Mouse (Mus musculus) left cerebral cortex, postnatal 25 days (tissue): ENCODE measurements around the gene Olfr128. TPM values are rescaled to one million over a fixed set of nuclear protein-coding genes. Genes with fewer than 3 reads are reported as not detected.
"Not testable (repeated sequence)": the region's sequence is repeated elsewhere in the genome, so short reads cannot be mapped to it uniquely, and the experiment has no call there.

Experiments
- DNase-seq, 2 experiments: peaks; one replicate each; pipeline ENCODE4 v3.0.0; 2022; ENCODE audit warnings: low spot score in 2 of 2, mixed read lengths in 1 of 2
- intact Hi-C: fragments of 180-260 bp; cut with DNase I; formaldehyde crosslinking; loops from one replicate; pipeline ENCODE4 v1.15.1; 2025
- total RNA-seq, 2 experiments: library from RNA; stranded (reverse); gene quantifications; 2 replicates each; pipeline ENCODE4 v1.2.3; 2021

Gene Olfr128
- not detected for total RNA-seq

GRCm38 (mm10) chr17:37920248-37920647, at the start of gene Olfr128:
Gene Olfr128, plus strand, starts transcription at chr17:37920548.
- intact Hi-C loops = no loop called here
- no peak for DNase-seq

- intact Hi-C loops = no loop called here
- DNase-seq = no peak
Measured at GRCm38 (mm10) chr17:37873830-37874229, 46.5 kb upstream of the Olfr128 start.

- intact Hi-C loops = no loop called here
- no peak for DNase-seq
Measured at GRCm38 (mm10) chr17:37900137-37900536, 20.2 kb upstream of the Olfr128 start, which contains the start of gene Olfr127. Gene Olfr127, plus strand, starts transcription at chr17:37900437.

- intact Hi-C loops, DNase-seq: not testable (repeated sequence)
Measured at GRCm38 (mm10) chr17:37906821-37907220, 13.5 kb upstream of the Olfr128 start.

- intact Hi-C loops = no loop called here
- no peak for DNase-seq
Measured at GRCm38 (mm10) chr17:37952979-37953378, 32.6 kb downstream of the Olfr128 start, which contains the start of gene Olfr761. Gene Olfr761, minus strand, starts transcription at chr17:37953079.

GRCm38 (mm10) chr17:37973591-37973990, 53.2 kb downstream of the Olfr128 start:
- DNase-seq = no peak

More at GRCm38 (mm10) chr17:37973591-37973990, 53.2 kb downstream of the Olfr128 start:
- intact Hi-C loops = no loop called here

Other genes starting within 250 kb of the Olfr128 start
- gene Olfr119, start 224.0 kb upstream of the Olfr128 start, total RNA-seq = not detected
- not detected for gene Olfr120, start 198.7 kb upstream of the Olfr128 start, total RNA-seq
- gene Olfr121, start 171.7 kb upstream of the Olfr128 start, total RNA-seq = not detected
- not detected for gene Olfr122, start 151.9 kb upstream of the Olfr128 start, total RNA-seq
- not detected for gene Olfr123, start 127.0 kb upstream of the Olfr128 start, total RNA-seq
- gene Olfr124, start 120.7 kb upstream of the Olfr128 start, total RNA-seq = not detected
- not detected for gene Olfr125, start 87.6 kb upstream of the Olfr128 start, total RNA-seq
- not detected for gene Olfr126, start 73.1 kb upstream of the Olfr128 start, total RNA-seq
- gene Olfr127, start 20.1 kb upstream of the Olfr128 start, total RNA-seq = not detected
- gene Olfr761, start 32.5 kb downstream of the Olfr128 start, total RNA-seq = not detected
- gene Olfr129, start 139.5 kb downstream of the Olfr128 start, total RNA-seq = not detected
- gene Olfr130, start 143.4 kb downstream of the Olfr128 start, total RNA-seq = not detected
- gene Olfr131, start 168.1 kb downstream of the Olfr128 start, total RNA-seq = not detected
- not detected for gene Olfr132, start 214.0 kb downstream of the Olfr128 start, total RNA-seq
- not detected for gene Olfr133, start 224.7 kb downstream of the Olfr128 start, total RNA-seq